32 mouse cellular contexts compared by ENCODE assay signal in genomic region chr11:117706267-117706666, GRCm38 (mm10). TPM values are rescaled to one million over a fixed set of nuclear protein-coding genes. Genes with fewer than 3 reads are reported as not detected.
DNase-seq lines count a peak whose midpoint lies in the region; ATAC-seq and TF ChIP-seq lines count a peak whose summit lies in the region.
"Had no signal": no experiment of that assay in that cellular context is flagged by ENCODE, and none has a peak within 500 bp of the region (broad histone marks: within the 10 kb centered on the region; RNA-seq: fewer than 3 reads in every experiment).

No protein-coding gene starts in this region.

- TF ChIP-seq EP300 in MEL (IDR thresholded peaks at IDR 0.05; ENCODE audit: low read depth in 1 of 2, low read length in 2 of 2): peak; percentile 34 to 64; a peak in 2 of 4 replicates

- DNase-seq in heart, adult 18-20 months: no peak
- DNase-seq in MEL (ENCODE audit: low read depth, low spot score): peak; percentile 82
- DNase-seq in frontal cortex, postnatal 14 days (ENCODE audit: low spot score in 2 of 2): no peak
- no peak for DNase-seq in urinary bladder, postnatal 25 days (ENCODE audit: low spot score)
- DNase-seq in ovary, postnatal 10 days (ENCODE audit: low spot score): no peak
- DNase-seq: adrenal gland, adult 2 months; adrenal gland, postnatal 14 days; cerebellum, adult 11-12 months; cerebellum, adult 8-10 months; cerebellum, postnatal 10 days; gastrocnemius, adult 2 months; gastrocnemius, postnatal 14 days; heart, adult 2 months; heart, postnatal 14 days; heart, postnatal 4 days; kidney, adult 18-20 months had no signal

- no peak for ATAC-seq in heart, embryonic 15.5 days (replicated peaks; ENCODE audit: insufficient number of reproducible peaks, insufficient read depth, low FRiP score, low read depth)
- peak; percentile 83 for ATAC-seq in granulocyte monocyte progenitor cell, adult 5-6 weeks (replicated peaks; ENCODE audit: poor library complexity, severe bottlenecking)
- ATAC-seq: CD4-positive, CD25-positive, alpha-beta regulatory T cell, adult 4 months; forebrain, embryonic 13.5 days; forebrain, embryonic 16.5 days; hindbrain, postnatal 0 days; inflammation-experienced regulatory T-cells, adult 6 months; intestine, embryonic 16.5 days; Patski had no signal

- H3K4me3 ChIP-seq in heart, embryonic 15.5 days: no peak overlapping the region
- no peak overlapping the region for H3K4me3 ChIP-seq in MEL (ENCODE audit: control insufficient read depth in 1 of 2, insufficient read depth in 1 of 2, low read depth in 2 of 2, low read length in 2 of 2)
- no peak overlapping the region for H3K4me3 ChIP-seq in bone marrow macrophage, adult 2 months (ENCODE audit: insufficient read depth, low read length)
- H3K4me3 ChIP-seq: embryonic facial prominence, embryonic 12.5 days; embryonic facial prominence, embryonic 15.5 days; erythroblast, embryonic 14.5 days; forebrain, embryonic 10.5 days; forebrain, embryonic 13.5 days; gastrocnemius, adult 2 months; heart, adult 2 months; heart, embryonic 10.5 days had no signal

- H3K4me2 ChIP-seq in heart, embryonic 15.5 days: no peak overlapping the region
- H3K4me2 ChIP-seq: embryonic facial prominence, embryonic 12.5 days; embryonic facial prominence, embryonic 15.5 days; forebrain, embryonic 13.5 days; hindbrain, embryonic 14.5 days had no signal

- TF ChIP-seq RAD21 in MEL (IDR thresholded peaks at IDR 0.05; ENCODE audit: low read depth, low read length): no peak

- no peaks in the 10 kb centered on the region for H3K27me3 ChIP-seq in heart, embryonic 15.5 days
- H3K27me3 ChIP-seq in MEL (ENCODE audit: control insufficient read depth in 1 of 2, insufficient read depth in 2 of 2, low read length in 2 of 2): no peaks in the 10 kb centered on the region
- H3K27me3 ChIP-seq: embryonic facial prominence, embryonic 12.5 days; embryonic facial prominence, embryonic 15.5 days; forebrain, embryonic 13.5 days; Patski had no signal

- no peak for TF ChIP-seq CTCF in MEL (IDR thresholded peaks at IDR 0.05 in 2 of 3, conservative IDR thresholded peaks at IDR 0.05 in 1 of 3; ENCODE audit: control insufficient read depth in 1 of 3, insufficient read depth in 1 of 3, low read depth in 2 of 3, low read length in 3 of 3, poor library complexity in 1 of 3, severe bottlenecking in 1 of 3)
- no peak for TF ChIP-seq CTCF in bone marrow macrophage, adult 2 months (IDR thresholded peaks at IDR 0.05; ENCODE audit: low read depth, low read length)

- H3K79me2 ChIP-seq in MEL (ENCODE audit: control insufficient read depth, insufficient read depth, low read length, poor library complexity): no peaks in the 10 kb centered on the region

- H3K4me1 ChIP-seq in heart, embryonic 15.5 days (replicated peaks): peaks cover 36% of the 10 kb centered on the region
- peaks cover 2 to 4% of the 10 kb centered on the region in 2 experiments; a peak in 2 of 4 replicates for H3K4me1 ChIP-seq in MEL (ENCODE audit: control insufficient read depth in 1 of 2, insufficient read depth in 2 of 2, low read length in 2 of 2)
- peaks cover 17% of the 10 kb centered on the region for H3K4me1 ChIP-seq in bone marrow macrophage, adult 2 months (ENCODE audit: control insufficient read depth, insufficient read depth, low read length)
- H3K4me1 ChIP-seq: embryonic facial prominence, embryonic 12.5 days; forebrain, embryonic 10.5 days; forebrain, embryonic 13.5 days had no signal

- peaks cover 10% of the 10 kb centered on the region; the same call in 1 of the 2 replicates for H3K36me3 ChIP-seq in heart, embryonic 15.5 days
- peaks cover 9% of the 10 kb centered on the region in 2 experiments for H3K36me3 ChIP-seq in MEL (ENCODE audit: control insufficient read depth in 1 of 2, insufficient read depth in 2 of 2, low read length in 2 of 2)

- H3K9me3 ChIP-seq in heart, embryonic 15.5 days (replicated peaks): no peaks in the 10 kb centered on the region
- H3K9me3 ChIP-seq in MEL (replicated peaks; ENCODE audit: insufficient read depth, low read length): no peaks in the 10 kb centered on the region
- H3K9me3 ChIP-seq: embryonic facial prominence, embryonic 12.5 days; embryonic facial prominence, embryonic 15.5 days; forebrain, embryonic 13.5 days; heart, embryonic 10.5 days had no signal

- TF ChIP-seq POLR2A in MEL (IDR thresholded peaks at IDR 0.05; ENCODE audit: control insufficient read depth in 1 of 2, insufficient read depth in 1 of 2, low read depth in 1 of 2, low read length in 2 of 2, poor library complexity in 1 of 2): no peak
- TF ChIP-seq POLR2A in bone marrow macrophage, adult 2 months (IDR thresholded peaks at IDR 0.05; ENCODE audit: borderline replicate concordance, low read depth, low read length): no peak

- 0 out of 2 replicates have a peak overlapping the region, but pooled peaks have one; percentile 76 for H3K27ac ChIP-seq in heart, embryonic 15.5 days
- H3K27ac ChIP-seq in MEL (ENCODE audit: control insufficient read depth, low read depth, low read length): no peak overlapping the region
- H3K27ac ChIP-seq in bone marrow macrophage, adult 2 months (ENCODE audit: insufficient read depth, low read depth, low read length): peak overlapping the region; percentile 26; the same call in 1 of the 2 replicates
- H3K27ac ChIP-seq: embryonic facial prominence, embryonic 12.5 days; forebrain, embryonic 10.5 days; heart, adult 2 months; hindbrain, embryonic 14.5 days; hindbrain, postnatal 0 days had no signal

- 87% methylated on average over 2 of the region's 2 CpGs for WGBS in heart, embryonic 15.5 days

- H3K9ac ChIP-seq in heart, embryonic 15.5 days: no peak overlapping the region
- H3K9ac ChIP-seq in MEL (ENCODE audit: control insufficient read depth, low read depth, low read length, poor library complexity, severe bottlenecking): no peak overlapping the region
- H3K9ac ChIP-seq: embryonic facial prominence, embryonic 12.5 days; embryonic facial prominence, embryonic 15.5 days; forebrain, embryonic 13.5 days; hindbrain, embryonic 14.5 days had no signal

TF ChIP-seq in MEL, 35 proteins besides CTCF, POLR2A, EP300 and RAD21:
- TF ChIP-seq USF1 (IDR thresholded peaks at IDR 0.05; ENCODE audit: low read depth, low read length): no peak
- no peak for TF ChIP-seq HCFC1 (IDR thresholded peaks at IDR 0.05; ENCODE audit: low read depth, low read length)
- TF ChIP-seq CHD2 (IDR thresholded peaks at IDR 0.05; ENCODE audit: low read length): no peak
- no peak for TF ChIP-seq ZC3H11A (IDR thresholded peaks at IDR 0.05; ENCODE audit: low read depth, low read length)
- no peak for TF ChIP-seq USF2 (IDR thresholded peaks at IDR 0.05; ENCODE audit: borderline replicate concordance in 1 of 2, insufficient read depth in 1 of 2, low read depth in 1 of 2, low read length in 2 of 2)
- TF ChIP-seq SMC3 (IDR thresholded peaks at IDR 0.05; ENCODE audit: low read depth, low read length): no peak
- no peak for TF ChIP-seq JUND (IDR thresholded peaks at IDR 0.05; ENCODE audit: low read depth, low read length)
- 0 out of 2 replicates have a peak, but pooled peaks have one; percentile 12 for TF ChIP-seq TCF12 (IDR thresholded peaks at IDR 0.05; ENCODE audit: low read depth, low read length)
- no peak for TF ChIP-seq ELF1 (IDR thresholded peaks at IDR 0.05; ENCODE audit: low read depth, low read length)
- no peak for TF ChIP-seq MAZ (IDR thresholded peaks at IDR 0.05; ENCODE audit: low read depth, low read length)
- TF ChIP-seq NELFE (IDR thresholded peaks at IDR 0.05; ENCODE audit: low read depth, low read length): no peak
- TF ChIP-seq RCOR1 (IDR thresholded peaks at IDR 0.05; ENCODE audit: low read depth, low read length): peak; percentile 46; the same call in 1 of the 2 replicates
- no peak for TF ChIP-seq ZKSCAN1 (IDR thresholded peaks at IDR 0.05; ENCODE audit: low read depth, low read length)
- peak; percentile 83 for TF ChIP-seq GATA1 (IDR thresholded peaks at IDR 0.05; ENCODE audit: low read depth, low read length)
- TF ChIP-seq TBP (IDR thresholded peaks at IDR 0.05; ENCODE audit: low read depth, low read length): no peak
- no peak for TF ChIP-seq E2F4 (IDR thresholded peaks at IDR 0.05; ENCODE audit: borderline replicate concordance, low read depth, low read length)
- no peak for TF ChIP-seq CHD1 (IDR thresholded peaks at IDR 0.05; ENCODE audit: low read depth, low read length)
- peak; percentile 60; the same call in 1 of the 2 replicates for TF ChIP-seq ETS1 (IDR thresholded peaks at IDR 0.05; ENCODE audit: low read depth, low read length)
- no peak for TF ChIP-seq MEF2A (IDR thresholded peaks at IDR 0.05; ENCODE audit: extremely low read depth, insufficient replicate concordance, low read depth, low read length, poor library complexity, severe bottlenecking)
- no peak for TF ChIP-seq KAT2A (conservative IDR thresholded peaks at IDR 0.05; ENCODE audit: low read depth, low read length)
- TF ChIP-seq MAX (IDR thresholded peaks at IDR 0.05; ENCODE audit: low read length): no peak
- no peak for TF ChIP-seq UBTF (IDR thresholded peaks at IDR 0.05; ENCODE audit: borderline replicate concordance, insufficient read depth, low read depth, low read length)
- TF ChIP-seq GABPA (IDR thresholded peaks at IDR 0.05; ENCODE audit: low read depth, low read length): no peak

RNA-seq across cellular contexts. Expression of gene Tnrc6c, which starts 52.2 kb away (rescaled TPM):
- polyA plus RNA-seq in heart, embryonic 15.5 days (2015; fragmentation: Nextera tagmentation; extraction: Ambion mirVana): 6.6 and 7.3 TPM in 2 replicates
- total RNA-seq in heart, adult 18-20 months (2021): 10 to 100 TPM; 28.1 to 32.0 TPM
- 19.1 and 19.7 TPM in 2 replicates for total RNA-seq in MEL (2012; rRNA removed)
- polyA plus RNA-seq in MEL (2012; ENCODE audit: insufficient read depth in 1 of 2, insufficient read length in 2 of 2, low read depth in 1 of 2, low replicate concordance in 2 of 2, missing spikeins in 1 of 2): 10 to 100 TPM in 1 of 2 experiments, not detected in 1; 16.0 TPM
- polyA plus RNA-seq in bone marrow macrophage, adult 2 months (2012; ENCODE audit: insufficient read depth, insufficient read length, missing spikeins): 16.4 and 16.9 TPM in 2 replicates
- total RNA-seq in granulocyte monocyte progenitor cell, adult 5-6 weeks (2014; fragmentation: Nextera tagmentation): 21.9 and 24.4 TPM in 2 replicates
- 22.7 and 23.5 TPM in 2 replicates for total RNA-seq in granulocyte monocyte progenitor cell, adult 5-6 weeks (2017)
